Mouse (Mus musculus): ENCODE data around the gene Cachd1. TPM values are rescaled to one million over a fixed set of nuclear protein-coding genes. Genes with fewer than 3 reads are reported as not detected.
A peak's percentile ranks its signal among the peaks of the same experiment; 100 is the strongest.

The Cachd1 gene
- polyA plus RNA-seq, 1 experiment, result 37.6 TPM

DNA sequence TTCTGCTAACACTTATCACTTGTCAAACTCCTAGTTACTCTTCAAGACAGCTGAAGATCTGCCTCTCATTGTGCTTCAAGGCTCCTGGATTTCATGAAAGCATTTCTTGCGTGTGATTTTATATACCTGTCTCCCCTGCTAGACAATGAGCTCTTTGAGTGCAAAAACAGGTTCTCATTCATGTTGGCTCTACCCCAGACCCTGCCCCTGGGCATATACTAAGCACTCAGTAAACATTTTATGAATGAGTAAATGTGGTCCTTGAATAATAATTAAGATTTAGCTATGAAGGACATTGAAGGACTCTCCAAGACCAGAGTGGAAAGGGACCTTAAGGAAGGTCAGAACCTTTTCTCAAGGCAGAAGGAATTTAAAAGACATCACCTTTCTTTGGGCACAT, 16.9 kb upstream of the Cachd1 start:
- Histone ChIP-seq H3K4me3 (ENCODE audit: insufficient read depth, low read length) (no peak overlapping the region), H3K27ac (ENCODE audit: insufficient read depth, low read length) (no peak overlapping the region), H3K4me1 (ENCODE audit: control insufficient read depth, insufficient read depth, low read length) (no peaks in the 10 kb centered on the region)
- TF ChIP-seq POLR2A (IDR thresholded peaks at IDR 0.05; ENCODE audit: low read depth, low read length) (no peak), CTCF (IDR thresholded peaks at IDR 0.05; ENCODE audit: borderline replicate concordance, insufficient read depth, low read length) (no peak)

- no peak overlapping the region for H3K4me3 ChIP-seq (ENCODE audit: insufficient read depth, low read length)
- no peak overlapping the region for H3K27ac ChIP-seq (ENCODE audit: insufficient read depth, low read length)
- no peak for TF ChIP-seq POLR2A (IDR thresholded peaks at IDR 0.05; ENCODE audit: low read depth, low read length)
- TF ChIP-seq CTCF (IDR thresholded peaks at IDR 0.05; ENCODE audit: borderline replicate concordance, insufficient read depth, low read length), result no peak
- no peaks in the 10 kb centered on the region for H3K4me1 ChIP-seq (ENCODE audit: control insufficient read depth, insufficient read depth, low read length)
Measured at GRCm38 (mm10) chr4:100760416-100760815, 16.1 kb upstream of the Cachd1 start.

DNA sequence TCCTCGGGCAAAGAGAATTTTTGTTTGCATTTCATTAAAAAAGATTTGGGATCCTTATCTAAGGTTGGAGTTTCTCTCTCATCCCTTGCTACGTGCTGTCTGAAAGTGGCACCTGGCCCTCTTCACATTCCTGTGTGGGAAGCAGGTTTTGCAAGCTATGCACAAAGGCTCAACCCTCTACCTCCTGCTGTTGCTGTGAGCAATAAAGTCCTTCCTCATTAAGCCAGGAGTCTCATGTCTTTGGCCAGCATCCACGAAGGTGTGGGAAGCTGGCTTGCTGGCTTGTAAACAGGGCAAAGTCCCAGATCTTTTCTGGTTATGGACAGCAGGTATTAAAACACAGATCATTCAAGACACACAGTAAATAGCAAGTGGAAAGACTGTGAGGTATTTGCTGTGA, 7.9 kb upstream of the Cachd1 start:
- no peaks in the 10 kb centered on the region for H3K4me1 ChIP-seq (ENCODE audit: control insufficient read depth, insufficient read depth, low read length)
- TF ChIP-seq CTCF (IDR thresholded peaks at IDR 0.05; ENCODE audit: borderline replicate concordance, insufficient read depth, low read length), result no peak
- TF ChIP-seq POLR2A (IDR thresholded peaks at IDR 0.05; ENCODE audit: low read depth, low read length), result no peak
- no peak overlapping the region for H3K27ac ChIP-seq (ENCODE audit: insufficient read depth, low read length)
- no peak overlapping the region for H3K4me3 ChIP-seq (ENCODE audit: insufficient read depth, low read length)

- TF ChIP-seq CTCF (IDR thresholded peaks at IDR 0.05; ENCODE audit: borderline replicate concordance, insufficient read depth, low read length), result no peak
- TF ChIP-seq POLR2A (IDR thresholded peaks at IDR 0.05; ENCODE audit: low read depth, low read length), result no peak
- peaks cover 3% of the 10 kb centered on the region for H3K4me1 ChIP-seq (ENCODE audit: control insufficient read depth, insufficient read depth, low read length)
- H3K4me3 ChIP-seq (ENCODE audit: insufficient read depth, low read length), result peak overlapping the region; percentile 97
- peak overlapping the region; percentile 80 for H3K27ac ChIP-seq (ENCODE audit: insufficient read depth, low read length)
Measured at GRCm38 (mm10) chr4:100776871-100777375, 448 bp downstream of the Cachd1 start.

GRCm38 (mm10) chr4:100777376-100778041, 1.0 kb downstream of the Cachd1 start:
- H3K27ac ChIP-seq (ENCODE audit: insufficient read depth, low read length), result peak overlapping the region; percentile 80
- H3K4me3 ChIP-seq (ENCODE audit: insufficient read depth, low read length), result peak overlapping the region; percentile 97
- TF ChIP-seq POLR2A (IDR thresholded peaks at IDR 0.05; ENCODE audit: low read depth, low read length), result no peak
- TF ChIP-seq CTCF (IDR thresholded peaks at IDR 0.05; ENCODE audit: borderline replicate concordance, insufficient read depth, low read length), result no peak
- peaks cover 3% of the 10 kb centered on the region for H3K4me1 ChIP-seq (ENCODE audit: control insufficient read depth, insufficient read depth, low read length)

GRCm38 (mm10) chr4:100778082-100778481, 1.6 kb downstream of the Cachd1 start:
- TF ChIP-seq CTCF (IDR thresholded peaks at IDR 0.05; ENCODE audit: borderline replicate concordance, insufficient read depth, low read length) (no peak), POLR2A (IDR thresholded peaks at IDR 0.05; ENCODE audit: low read depth, low read length) (no peak)
- H3K27ac ChIP-seq (ENCODE audit: insufficient read depth, low read length), result peak overlapping the region; percentile 80
- peaks cover 3% of the 10 kb centered on the region for H3K4me1 ChIP-seq (ENCODE audit: control insufficient read depth, insufficient read depth, low read length)
- peak overlapping the region; percentile 97 for H3K4me3 ChIP-seq (ENCODE audit: insufficient read depth, low read length)

DNA sequence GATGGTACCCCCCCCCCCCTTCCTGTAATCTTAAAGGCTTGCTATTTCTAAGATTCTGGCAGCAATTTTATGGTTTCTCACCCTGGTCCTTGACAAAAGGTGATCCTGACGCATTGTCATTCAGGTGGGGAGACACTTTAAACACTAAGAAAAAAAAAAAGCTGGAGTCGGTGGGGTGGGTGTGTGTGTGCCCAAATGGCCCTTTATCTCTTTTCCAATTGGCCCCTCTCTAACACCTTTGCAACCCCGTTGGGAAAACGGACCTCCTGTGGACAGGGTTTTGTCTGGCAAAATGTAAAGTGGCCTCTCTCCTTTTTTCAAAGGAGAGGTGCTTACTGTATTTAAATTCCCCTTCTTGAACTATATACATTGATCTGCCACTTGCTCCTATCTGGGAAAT, 2.5 kb downstream of the Cachd1 start:
- TF ChIP-seq POLR2A (IDR thresholded peaks at IDR 0.05; ENCODE audit: low read depth, low read length), result no peak
- TF ChIP-seq CTCF (IDR thresholded peaks at IDR 0.05; ENCODE audit: borderline replicate concordance, insufficient read depth, low read length), result no peak
- Histone ChIP-seq H3K4me3 (ENCODE audit: insufficient read depth, low read length) (peak overlapping the region; percentile 97), H3K4me1 (ENCODE audit: control insufficient read depth, insufficient read depth, low read length) (peaks cover 3% of the 10 kb centered on the region), H3K27ac (ENCODE audit: insufficient read depth, low read length) (no peak overlapping the region)

DNA sequence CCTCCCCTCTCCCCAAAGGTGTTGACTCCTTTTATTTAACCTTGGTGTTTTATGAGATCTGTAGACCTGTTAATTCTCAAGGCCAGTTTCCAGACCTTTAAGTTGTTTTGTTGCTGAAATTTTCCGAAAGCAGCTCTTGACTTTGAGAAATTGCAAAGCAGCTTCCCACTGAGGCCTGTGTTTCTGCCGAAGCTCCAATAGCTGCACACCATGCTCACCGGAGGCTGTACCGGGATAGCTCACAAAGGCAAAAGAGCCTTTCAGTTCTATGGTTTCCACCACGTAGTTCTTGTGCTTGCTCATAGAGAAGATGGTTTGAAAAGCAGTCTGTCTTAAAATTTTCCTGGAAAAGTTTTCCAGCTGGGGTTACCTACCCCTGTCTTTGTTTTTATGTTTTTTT, 3.2 kb downstream of the Cachd1 start:
- Histone ChIP-seq H3K4me3 (ENCODE audit: insufficient read depth, low read length) (peak overlapping the region; percentile 97), H3K4me1 (ENCODE audit: control insufficient read depth, insufficient read depth, low read length) (peaks cover 3% of the 10 kb centered on the region), H3K27ac (ENCODE audit: insufficient read depth, low read length) (no peak overlapping the region)
- TF ChIP-seq POLR2A (IDR thresholded peaks at IDR 0.05; ENCODE audit: low read depth, low read length), result no peak
- no peak for TF ChIP-seq CTCF (IDR thresholded peaks at IDR 0.05; ENCODE audit: borderline replicate concordance, insufficient read depth, low read length)

- Histone ChIP-seq H3K27ac (ENCODE audit: insufficient read depth, low read length) (no peak overlapping the region), H3K4me1 (ENCODE audit: control insufficient read depth, insufficient read depth, low read length) (peaks cover 3% of the 10 kb centered on the region), H3K4me3 (ENCODE audit: insufficient read depth, low read length) (no peak overlapping the region)
- TF ChIP-seq POLR2A (IDR thresholded peaks at IDR 0.05; ENCODE audit: low read depth, low read length), result no peak
- no peak for TF ChIP-seq CTCF (IDR thresholded peaks at IDR 0.05; ENCODE audit: borderline replicate concordance, insufficient read depth, low read length)
Measured at GRCm38 (mm10) chr4:100780911-100781310, 4.4 kb downstream of the Cachd1 start.

DNA sequence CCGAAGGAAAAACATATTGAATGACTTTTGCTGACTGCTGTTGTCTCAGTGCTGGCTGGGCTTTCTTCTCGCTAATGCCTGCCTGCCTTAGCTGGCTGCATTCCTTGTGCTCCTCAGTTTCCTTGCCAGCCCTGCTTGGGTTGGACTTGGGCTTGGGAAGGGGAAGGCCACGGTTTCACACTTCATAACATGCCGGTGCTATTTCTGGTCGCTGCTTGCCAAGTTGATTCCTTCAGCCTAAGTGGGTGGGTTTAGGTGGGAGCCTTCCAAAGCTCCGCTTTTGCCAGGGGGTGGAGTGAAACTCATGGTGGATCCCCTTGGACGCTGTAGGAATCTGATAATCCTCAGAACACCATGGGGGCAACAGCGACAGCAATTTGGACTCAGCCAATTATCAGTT, 5.9 kb downstream of the Cachd1 start:
- H3K4me1 ChIP-seq (ENCODE audit: control insufficient read depth, insufficient read depth, low read length), result peaks cover 3% of the 10 kb centered on the region
- no peak overlapping the region for H3K4me3 ChIP-seq (ENCODE audit: insufficient read depth, low read length)
- H3K27ac ChIP-seq (ENCODE audit: insufficient read depth, low read length), result no peak overlapping the region
- TF ChIP-seq POLR2A (IDR thresholded peaks at IDR 0.05; ENCODE audit: low read depth, low read length) (no peak), CTCF (IDR thresholded peaks at IDR 0.05; ENCODE audit: borderline replicate concordance, insufficient read depth, low read length) (no peak)

Data from embryonic fibroblast, embryonic 13.5 days (primary cell).